Comparison of ENCODE assay signal across 8 mouse cellular contexts in the genomic region with DNA sequence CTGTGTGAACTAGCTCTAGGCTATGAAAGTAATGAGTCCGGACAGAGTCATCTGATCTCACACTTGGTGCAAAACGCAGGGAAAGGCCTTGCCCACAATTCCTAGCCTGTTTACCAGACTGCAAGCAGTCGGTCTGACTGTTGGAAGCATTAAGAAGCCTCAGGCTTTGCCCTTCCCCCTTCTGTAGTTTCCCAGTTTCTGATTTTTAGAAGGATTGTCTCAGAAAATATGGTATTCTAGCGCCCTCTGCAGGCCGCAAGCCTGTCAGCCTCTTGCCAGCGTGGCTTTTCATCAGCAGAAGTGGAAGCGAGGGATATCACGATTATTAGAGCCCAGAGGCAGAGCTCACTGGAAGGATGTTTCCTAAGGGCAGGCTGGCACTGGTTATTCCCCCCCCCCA.
DNase-seq lines count a peak whose midpoint lies in the region; ATAC-seq and TF ChIP-seq lines count a peak whose summit lies in the region.

No protein-coding gene starts in this region.

- peak; percentile 83 for DNase-seq in CD4-positive, CD25-positive, alpha-beta regulatory T cell, adult 2 months (ENCODE audit: low read depth, low spot score)
- peak; percentile 93 for DNase-seq in brain, adult 2 months (ENCODE audit: low read depth, low spot score)
- peak; percentile 91 for DNase-seq in heart, embryonic 10.5 days (ENCODE audit: low spot score)
- DNase-seq in neural tube, embryonic 10.5 days (ENCODE audit: extremely low spot score, low spot score): peak; percentile 88

- WGBS in heart, embryonic 10.5 days: 7% methylated on average over 8 of the region's 8 CpGs
- under 1% methylated on average over 8 of the region's 8 CpGs for WGBS in kidney, embryonic 15.5 days
- 2% methylated on average over 8 of the region's 8 CpGs for WGBS in limb, embryonic 15.5 days
- 3% methylated on average over 8 of the region's 8 CpGs for WGBS in stomach, embryonic 16.5 days

- 0 out of 2 replicates have a peak, but pooled peaks have one; percentile 22 for ATAC-seq in kidney, embryonic 15.5 days (replicated peaks; ENCODE audit: low FRiP score)
- peak; percentile 57 for ATAC-seq in limb, embryonic 15.5 days (ENCODE audit: insufficient number of reproducible peaks, low FRiP score, low TSS enrichment, low read depth)
- peak; percentile 72; the same call in 1 of the 2 replicates for ATAC-seq in stomach, embryonic 16.5 days (ENCODE audit: insufficient read depth, low FRiP score)

- TF ChIP-seq CTCF in embryonic fibroblast, embryonic 13.5 days (IDR thresholded peaks at IDR 0.05; ENCODE audit: borderline replicate concordance, insufficient read depth, low read length): peak; percentile 69; the same call in 1 of the 2 replicates

- peaks cover 12% of the 10 kb centered on the region for H3K4me1 ChIP-seq in embryonic fibroblast, embryonic 13.5 days (ENCODE audit: control insufficient read depth, insufficient read depth, low read length)
- H3K4me1 ChIP-seq in heart, embryonic 10.5 days: peaks cover 34% of the 10 kb centered on the region
- peaks cover 37% of the 10 kb centered on the region for H3K4me1 ChIP-seq in kidney, embryonic 15.5 days
- peaks cover 43% of the 10 kb centered on the region for H3K4me1 ChIP-seq in limb, embryonic 15.5 days
- no peaks in the 10 kb centered on the region; the same call in 1 of the 2 replicates for H3K4me1 ChIP-seq in stomach, embryonic 16.5 days (ENCODE audit: control insufficient read depth, insufficient read depth, low read length)

- H3K27ac ChIP-seq in embryonic fibroblast, embryonic 13.5 days (ENCODE audit: insufficient read depth, low read length): no peak overlapping the region
- H3K27ac ChIP-seq in heart, embryonic 10.5 days: no peak overlapping the region
- no peak overlapping the region for H3K27ac ChIP-seq in kidney, embryonic 15.5 days
- H3K27ac ChIP-seq in limb, embryonic 15.5 days: peak overlapping the region; percentile 57
- H3K27ac ChIP-seq in stomach, embryonic 16.5 days (ENCODE audit: low read length): no peak overlapping the region

- no peak overlapping the region for H3K9ac ChIP-seq in kidney, embryonic 15.5 days
- H3K9ac ChIP-seq in limb, embryonic 15.5 days: no peak overlapping the region
- no peak overlapping the region for H3K9ac ChIP-seq in stomach, embryonic 16.5 days (ENCODE audit: low read length)

- TF ChIP-seq POLR2A in embryonic fibroblast, embryonic 13.5 days (IDR thresholded peaks at IDR 0.05; ENCODE audit: low read depth, low read length): no peak

- H3K9me3 ChIP-seq in heart, embryonic 10.5 days: no peaks in the 10 kb centered on the region
- no peaks in the 10 kb centered on the region for H3K9me3 ChIP-seq in kidney, embryonic 15.5 days (replicated peaks)
- H3K9me3 ChIP-seq in limb, embryonic 15.5 days: no peaks in the 10 kb centered on the region
- no peaks in the 10 kb centered on the region for H3K9me3 ChIP-seq in stomach, embryonic 16.5 days (replicated peaks; ENCODE audit: control insufficient read depth, low read length)

- H3K4me3 ChIP-seq in embryonic fibroblast, embryonic 13.5 days (ENCODE audit: insufficient read depth, low read length): no peak overlapping the region
- no peak overlapping the region for H3K4me3 ChIP-seq in heart, embryonic 10.5 days
- H3K4me3 ChIP-seq in kidney, embryonic 15.5 days (replicated peaks): no peak overlapping the region
- no peak overlapping the region for H3K4me3 ChIP-seq in limb, embryonic 15.5 days
- no peak overlapping the region for H3K4me3 ChIP-seq in stomach, embryonic 16.5 days (replicated peaks; ENCODE audit: low read length)

- H3K4me2 ChIP-seq in kidney, embryonic 15.5 days: 0 out of 2 replicates have a peak overlapping the region, but pooled peaks have one; percentile 28
- H3K4me2 ChIP-seq in limb, embryonic 15.5 days: peak overlapping the region; percentile 33
- H3K4me2 ChIP-seq in stomach, embryonic 16.5 days (ENCODE audit: low read depth, low read length): peak overlapping the region; percentile 39

- no peaks in the 10 kb centered on the region for H3K36me3 ChIP-seq in heart, embryonic 10.5 days
- H3K36me3 ChIP-seq in kidney, embryonic 15.5 days: no peaks in the 10 kb centered on the region
- no peaks in the 10 kb centered on the region for H3K36me3 ChIP-seq in limb, embryonic 15.5 days
- H3K36me3 ChIP-seq in stomach, embryonic 16.5 days (ENCODE audit: control insufficient read depth, insufficient read depth, low read length): no peaks in the 10 kb centered on the region

- no peaks in the 10 kb centered on the region for H3K27me3 ChIP-seq in heart, embryonic 10.5 days (ENCODE audit: insufficient read depth, poor library complexity, severe bottlenecking)
- H3K27me3 ChIP-seq in kidney, embryonic 15.5 days: peaks cover 20% of the 10 kb centered on the region
- H3K27me3 ChIP-seq in limb, embryonic 15.5 days: no peaks in the 10 kb centered on the region
- H3K27me3 ChIP-seq in stomach, embryonic 16.5 days (ENCODE audit: control insufficient read depth, insufficient read depth, low read length): no peaks in the 10 kb centered on the region

Comparison
In these comparisons a context has a peak if more than half of its experiments do, and no peak if none do; other contexts are left out.
1. ATAC-seq: peak in every context shown above with its lines; median percentile 72 in stomach, embryonic 16.5 days; 57 in limb, embryonic 15.5 days; 22 in kidney, embryonic 15.5 days.